ENCODE assay signal across 19 mouse cellular contexts in genomic region chr7:112133277-112133676, GRCm38 (mm10). TPM values are rescaled to one million over a fixed set of nuclear protein-coding genes. Genes with fewer than 3 reads are reported as not detected.
A peak's percentile ranks its signal among the peaks of the same experiment; 100 is the strongest.
DNase-seq lines count a peak whose midpoint lies in the region; ATAC-seq and TF ChIP-seq lines count a peak whose summit lies in the region.
"Had no signal": no experiment of that assay in that cellular context is flagged by ENCODE, and none has a peak within 500 bp of the region (broad histone marks: within the 10 kb centered on the region; RNA-seq: fewer than 3 reads in every experiment).

No protein-coding gene starts in this region.

- H3K27ac ChIP-seq in forebrain, embryonic 13.5 days, result 0 out of 2 replicates have a peak overlapping the region, but pooled peaks have one; percentile 17
- H3K27ac ChIP-seq in forebrain, embryonic 15.5 days (replicated peaks), result no peak overlapping the region
- H3K27ac ChIP-seq in kidney, postnatal 0 days, result no peak overlapping the region
- H3K27ac ChIP-seq in lung, postnatal 0 days (ENCODE audit: low read length), result no peak overlapping the region
- H3K27ac ChIP-seq: heart, embryonic 10.5 days; hindbrain, embryonic 12.5 days; liver, embryonic 12.5 days; neural tube, embryonic 15.5 days had no signal

- H3K4me3 ChIP-seq in forebrain, embryonic 13.5 days, result no peak overlapping the region
- H3K4me3 ChIP-seq in forebrain, embryonic 15.5 days, result no peak overlapping the region
- no peak overlapping the region for H3K4me3 ChIP-seq in kidney, postnatal 0 days (replicated peaks; ENCODE audit: low read depth, low read length)
- no peak overlapping the region for H3K4me3 ChIP-seq in lung, postnatal 0 days (ENCODE audit: low read depth, low read length)
- H3K4me3 ChIP-seq: forebrain, embryonic 12.5 days; heart, embryonic 10.5 days; hindbrain, embryonic 12.5 days; liver, embryonic 12.5 days; megakaryocyte, embryonic 14.5 days; neural tube, embryonic 15.5 days had no signal

- WGBS in forebrain, embryonic 13.5 days, result 91% methylated on average over 5 of the region's 5 CpGs
- 87% methylated on average over 5 of the region's 5 CpGs for WGBS in forebrain, embryonic 15.5 days
- WGBS in kidney, postnatal 0 days, result 93% methylated on average over 5 of the region's 5 CpGs
- 90% methylated on average over 5 of the region's 5 CpGs for WGBS in lung, postnatal 0 days

- TF ChIP-seq EP300 in lung, postnatal 0 days (IDR thresholded peaks at IDR 0.05), result no peak

- TF ChIP-seq CTCF in kidney, postnatal 0 days (IDR thresholded peaks at IDR 0.05; ENCODE audit: low read depth), result peak; percentile 38; the same call in 1 of the 2 replicates
- TF ChIP-seq CTCF in lung, postnatal 0 days (IDR thresholded peaks at IDR 0.05), result peak; percentile 35

- no peaks in the 10 kb centered on the region for H3K27me3 ChIP-seq in forebrain, embryonic 13.5 days
- H3K27me3 ChIP-seq in forebrain, embryonic 15.5 days, result no peaks in the 10 kb centered on the region
- H3K27me3 ChIP-seq in kidney, postnatal 0 days (ENCODE audit: insufficient read depth, low read length), result no peaks in the 10 kb centered on the region
- no peaks in the 10 kb centered on the region for H3K27me3 ChIP-seq in lung, postnatal 0 days (replicated peaks; ENCODE audit: insufficient read depth, low read length)
- H3K27me3 ChIP-seq: forebrain, embryonic 12.5 days; hindbrain, embryonic 12.5 days; liver, embryonic 12.5 days; neural tube, embryonic 15.5 days had no signal

- ATAC-seq in forebrain, embryonic 13.5 days, result no peak
- no peak for ATAC-seq in forebrain, embryonic 15.5 days (replicated peaks)
- ATAC-seq in kidney, postnatal 0 days (replicated peaks; ENCODE audit: low FRiP score, low read depth), result no peak
- no peak for ATAC-seq in lung, postnatal 0 days
- no peak for ATAC-seq in frontal cortex, adult (ENCODE audit: low TSS enrichment)
- ATAC-seq: liver, embryonic 12.5 days had no signal

- H3K36me3 ChIP-seq in forebrain, embryonic 13.5 days (ENCODE audit: poor library complexity, severe bottlenecking), result no peaks in the 10 kb centered on the region
- H3K36me3 ChIP-seq in forebrain, embryonic 15.5 days, result no peaks in the 10 kb centered on the region
- H3K36me3 ChIP-seq in kidney, postnatal 0 days (ENCODE audit: insufficient read depth, low read length), result no peaks in the 10 kb centered on the region
- no peaks in the 10 kb centered on the region for H3K36me3 ChIP-seq in lung, postnatal 0 days (ENCODE audit: insufficient read depth, low read length)
- H3K36me3 ChIP-seq: forebrain, embryonic 12.5 days; hindbrain, embryonic 12.5 days; liver, embryonic 12.5 days; neural tube, embryonic 15.5 days had no signal

- peaks cover 11% of the 10 kb centered on the region for H3K4me1 ChIP-seq in forebrain, embryonic 13.5 days
- no peaks in the 10 kb centered on the region for H3K4me1 ChIP-seq in forebrain, embryonic 15.5 days
- H3K4me1 ChIP-seq in kidney, postnatal 0 days (replicated peaks; ENCODE audit: insufficient read depth, low read length), result 0 out of 2 replicates have a peak, but pooled peaks cover 6% of the 10 kb centered on the region
- H3K4me1 ChIP-seq in lung, postnatal 0 days (ENCODE audit: insufficient read depth, low read depth, low read length), result peaks cover 3% of the 10 kb centered on the region; the same call in 1 of the 2 replicates
- H3K4me1 ChIP-seq: forebrain, embryonic 12.5 days; neural tube, embryonic 15.5 days had no signal

- H3K4me2 ChIP-seq in forebrain, embryonic 13.5 days, result no peak overlapping the region
- no peak overlapping the region for H3K4me2 ChIP-seq in forebrain, embryonic 15.5 days (replicated peaks)
- H3K4me2 ChIP-seq in kidney, postnatal 0 days (ENCODE audit: low read length), result no peak overlapping the region
- no peak overlapping the region for H3K4me2 ChIP-seq in lung, postnatal 0 days (replicated peaks; ENCODE audit: low read depth, low read length)
- H3K4me2 ChIP-seq: forebrain, embryonic 12.5 days; hindbrain, embryonic 12.5 days; liver, embryonic 12.5 days; neural tube, embryonic 15.5 days had no signal

- no peak for DNase-seq in kidney, postnatal 0 days (ENCODE audit: low spot score)
- DNase-seq in kidney, adult 9 months, result no peak
- no peak for DNase-seq in lung, postnatal 0 days (ENCODE audit: low spot score)
- DNase-seq in lung, postnatal 36 days, result no peak
- DNase-seq: heart, postnatal 10 days; left cerebral cortex, postnatal 4 days; midbrain, embryonic 14.5 days; right cerebral cortex, postnatal 14 days; spleen, adult 18-20 months; thymus, postnatal 4 days had no signal

- no peaks in the 10 kb centered on the region for H3K9me3 ChIP-seq in forebrain, embryonic 13.5 days (replicated peaks)
- no peaks in the 10 kb centered on the region for H3K9me3 ChIP-seq in forebrain, embryonic 15.5 days
- no peaks in the 10 kb centered on the region for H3K9me3 ChIP-seq in kidney, postnatal 0 days (replicated peaks; ENCODE audit: low read length)
- no peaks in the 10 kb centered on the region for H3K9me3 ChIP-seq in lung, postnatal 0 days (ENCODE audit: low read length)
- H3K9me3 ChIP-seq: forebrain, embryonic 12.5 days; heart, embryonic 10.5 days; hindbrain, embryonic 12.5 days; liver, embryonic 12.5 days; megakaryocyte, embryonic 14.5 days; neural tube, embryonic 15.5 days had no signal

- no peak overlapping the region for H3K9ac ChIP-seq in forebrain, embryonic 13.5 days
- no peak overlapping the region for H3K9ac ChIP-seq in forebrain, embryonic 15.5 days (replicated peaks)
- H3K9ac ChIP-seq in kidney, postnatal 0 days (ENCODE audit: low read depth, low read length), result no peak overlapping the region
- no peak overlapping the region for H3K9ac ChIP-seq in lung, postnatal 0 days (replicated peaks; ENCODE audit: low read depth)
- H3K9ac ChIP-seq: forebrain, embryonic 12.5 days; hindbrain, embryonic 12.5 days; liver, embryonic 12.5 days; neural tube, embryonic 15.5 days had no signal

RNA-seq across cellular contexts. Expression of gene Dkk3, which starts 25.6 kb away (rescaled TPM):
- 16.0 and 27.5 TPM in 2 replicates for polyA plus RNA-seq in forebrain, embryonic 13.5 days (2015; fragmentation: Nextera tagmentation; extraction: Ambion mirVana)
- polyA plus RNA-seq in forebrain, embryonic 15.5 days (2015; fragmentation: Nextera tagmentation; extraction: Ambion mirVana), result 22.3 and 25.9 TPM in 2 replicates
- polyA plus RNA-seq in kidney, postnatal 0 days (2015; fragmentation: Nextera tagmentation; extraction: Ambion mirVana), result 23.8 and 26.5 TPM in 2 replicates
- 82.5 and 88.3 TPM in 2 replicates for polyA plus RNA-seq in lung, postnatal 0 days (2015; fragmentation: Nextera tagmentation; extraction: Ambion mirVana)
